Mouse (Mus musculus): ENCODE measurements around the gene Hpd. TPM values are rescaled to one million over a fixed set of nuclear protein-coding genes. Genes with fewer than 3 reads are reported as not detected.
A peak's percentile ranks its signal among the peaks of the same experiment; 100 is the strongest.

The Hpd gene
- polyA plus RNA-seq, 1 experiment from 2014 or later, result not detected

- H3K27me3 ChIP-seq, result no peaks in the 10 kb centered on the region
- H3K4me1 ChIP-seq, result peaks cover 55% of the 10 kb centered on the region
- H3K4me3 ChIP-seq, result peak overlapping the region; percentile 88
- ATAC-seq (ENCODE audit: insufficient number of reproducible peaks, low FRiP score, low TSS enrichment, low read depth), result peak; percentile 7; the same call in 1 of the 2 replicates
- H3K27ac ChIP-seq, result peak overlapping the region; percentile 100
- no peaks in the 10 kb centered on the region for H3K9me3 ChIP-seq
- H3K9ac ChIP-seq, result peak overlapping the region; percentile 89
- 0 out of 2 replicates have a peak, but pooled peaks cover 4% of the 10 kb centered on the region for H3K36me3 ChIP-seq
- WGBS, result under 1% methylated on average over 39 of the region's 40 CpGs
- H3K4me2 ChIP-seq, result peak overlapping the region; percentile 89
Measured at GRCm38 (mm10) chr5:123138230-123138911, 44.2 kb downstream of the Hpd start.

DNA sequence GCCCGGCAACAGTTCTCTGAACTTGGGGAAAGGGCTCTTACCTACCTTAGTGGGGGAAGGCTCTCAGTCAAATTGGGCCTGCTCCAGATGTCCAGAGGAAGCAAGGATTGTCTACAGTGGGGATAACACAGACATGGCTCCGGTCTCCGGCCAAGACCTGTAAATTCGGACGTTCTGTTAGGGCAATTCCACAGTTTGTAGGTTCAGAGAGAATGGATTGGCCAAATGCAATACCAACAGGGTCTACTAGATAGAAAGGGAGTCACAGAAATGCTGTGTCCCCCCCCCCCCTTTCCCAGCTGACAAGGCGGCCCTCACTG, 44.7 kb downstream of the Hpd start:
- Histone ChIP-seq H3K4me2 (peak overlapping the region; percentile 89), H3K36me3 (0 out of 2 replicates have a peak, but pooled peaks cover 4% of the 10 kb centered on the region), H3K9ac (peak overlapping the region; percentile 89), H3K4me1 (peaks cover 60% of the 10 kb centered on the region), H3K4me3 (peak overlapping the region; percentile 88), H3K9me3 (no peaks in the 10 kb centered on the region), H3K27ac (peak overlapping the region; percentile 100), H3K27me3 (no peaks in the 10 kb centered on the region)
- under 1% methylated on average over 5 of the region's 6 CpGs for WGBS
- ATAC-seq (ENCODE audit: insufficient number of reproducible peaks, low FRiP score, low TSS enrichment, low read depth), result no peak

DNA sequence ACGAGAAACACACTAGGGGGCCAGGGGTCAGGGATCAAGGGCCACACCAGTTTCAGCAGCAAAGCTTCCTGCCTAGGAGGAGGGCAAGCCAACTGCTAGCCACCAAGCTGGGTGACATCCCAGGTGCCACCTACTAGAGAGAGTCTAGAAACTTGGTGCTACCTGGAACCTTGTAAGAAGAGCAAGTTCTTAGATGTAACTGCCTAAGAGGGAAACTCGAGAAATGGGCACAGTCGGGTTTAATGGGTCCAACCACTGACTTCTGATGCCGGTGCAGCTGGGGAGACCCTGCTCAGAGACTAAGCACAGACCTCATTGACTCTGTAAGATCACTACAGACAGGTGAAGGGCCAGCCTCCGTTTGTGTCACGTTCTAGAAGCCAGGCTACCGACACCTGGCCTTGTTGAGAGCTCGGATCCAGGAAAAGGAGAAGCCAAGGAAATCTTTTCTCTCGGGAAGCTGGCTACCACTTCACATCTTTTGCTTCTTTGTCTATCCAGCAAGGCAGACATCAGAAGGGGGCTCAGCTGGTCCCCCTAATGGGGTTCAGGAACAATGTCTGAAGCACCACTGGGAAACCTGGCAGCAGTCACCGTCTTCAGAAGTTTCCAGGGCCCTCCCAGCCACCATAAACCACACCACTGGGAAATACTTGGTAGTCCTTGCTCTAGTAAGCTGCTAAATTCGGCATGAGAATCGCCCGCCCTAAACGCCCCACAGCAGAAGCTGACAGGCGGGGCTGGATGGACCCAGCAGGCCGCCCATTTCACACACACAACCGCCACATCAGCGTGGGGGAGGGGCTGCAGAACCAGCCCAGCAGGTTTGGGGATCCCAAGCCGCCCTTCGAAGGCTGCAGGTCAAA, 45.2 kb downstream of the Hpd start:
- WGBS, result 3% methylated on average over 20 of the region's 20 CpGs
- no peaks in the 10 kb centered on the region for H3K9me3 ChIP-seq
- 0 out of 2 replicates have a peak, but pooled peaks cover 4% of the 10 kb centered on the region for H3K36me3 ChIP-seq
- no peaks in the 10 kb centered on the region for H3K27me3 ChIP-seq
- H3K4me2 ChIP-seq, result peak overlapping the region; percentile 89
- H3K9ac ChIP-seq, result peak overlapping the region; percentile 89
- H3K4me1 ChIP-seq, result peaks cover 65% of the 10 kb centered on the region
- H3K27ac ChIP-seq, result peak overlapping the region; percentile 100
- H3K4me3 ChIP-seq, result peak overlapping the region; percentile 88
- ATAC-seq (ENCODE audit: insufficient number of reproducible peaks, low FRiP score, low TSS enrichment, low read depth), result no peak

GRCm38 (mm10) chr5:123136361-123137043, 46.0 kb downstream of the Hpd start:
- Histone ChIP-seq H3K36me3 (0 out of 2 replicates have a peak, but pooled peaks cover 4% of the 10 kb centered on the region), H3K27ac (peak overlapping the region; percentile 100), H3K9me3 (no peaks in the 10 kb centered on the region), H3K9ac (peak overlapping the region; percentile 89), H3K4me3 (peak overlapping the region; percentile 88), H3K27me3 (no peaks in the 10 kb centered on the region), H3K4me2 (peak overlapping the region; percentile 89), H3K4me1 (peaks cover 73% of the 10 kb centered on the region)
- WGBS, result under 1% methylated on average over 13 of the region's 13 CpGs
- peak; percentile 36; the same call in 1 of the 2 replicates for ATAC-seq (ENCODE audit: insufficient number of reproducible peaks, low FRiP score, low TSS enrichment, low read depth)

DNA sequence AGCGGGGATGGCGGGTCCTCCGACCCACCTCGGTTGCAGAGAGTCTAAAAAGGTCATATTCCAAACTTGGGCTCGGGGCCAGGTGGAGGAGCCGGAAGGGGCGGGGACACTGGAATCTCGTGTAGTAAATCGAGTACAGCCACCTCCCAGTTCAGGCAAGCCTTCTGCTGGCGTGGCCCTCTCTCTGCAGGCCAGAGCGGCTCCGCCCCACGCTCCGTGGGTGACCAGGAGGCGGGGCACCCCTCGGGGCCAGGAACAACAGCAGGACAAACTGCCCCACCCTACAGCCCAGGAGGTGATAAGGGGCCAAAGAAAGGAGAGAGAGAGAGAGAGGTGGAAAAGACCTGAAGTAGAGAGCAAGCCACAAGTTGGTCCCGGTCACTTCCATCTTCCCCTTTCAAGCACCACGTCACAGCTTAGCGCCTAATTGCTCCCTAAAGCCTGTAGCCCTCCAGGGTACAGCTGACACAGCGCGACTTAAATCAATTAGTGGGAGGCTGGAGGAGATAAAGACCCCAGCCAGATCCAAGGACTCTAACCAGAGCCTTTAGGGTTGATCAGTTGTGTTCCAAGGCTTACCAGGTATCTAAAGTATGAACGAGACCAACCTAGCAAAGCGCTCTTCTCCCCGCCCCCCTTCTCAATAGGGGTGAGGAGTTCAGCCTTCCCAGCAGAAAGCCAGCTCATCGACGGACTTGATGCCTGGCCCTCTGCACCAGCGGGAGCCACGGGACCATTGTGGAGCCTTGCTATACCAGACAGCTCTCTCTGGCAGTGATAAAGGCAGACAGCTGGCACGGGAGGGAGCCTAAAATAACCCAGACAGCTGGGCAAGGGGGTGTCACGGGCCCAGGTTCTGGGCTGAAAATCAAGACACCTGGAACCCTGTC, 46.8 kb downstream of the Hpd start:
- Histone ChIP-seq H3K27me3 (no peaks in the 10 kb centered on the region), H3K27ac (peak overlapping the region; percentile 100), H3K9me3 (no peaks in the 10 kb centered on the region), H3K4me1 (peaks cover 77% of the 10 kb centered on the region), H3K4me2 (peak overlapping the region; percentile 89), H3K4me3 (peak overlapping the region; percentile 88), H3K36me3 (0 out of 2 replicates have a peak, but pooled peaks cover 4% of the 10 kb centered on the region), H3K9ac (peak overlapping the region; percentile 3; the same call in 1 of the 2 replicates)
- ATAC-seq (ENCODE audit: insufficient number of reproducible peaks, low FRiP score, low TSS enrichment, low read depth), result peak; percentile 5; the same call in 1 of the 2 replicates
- WGBS, result 4% methylated on average over 30 of the region's 30 CpGs

DNA sequence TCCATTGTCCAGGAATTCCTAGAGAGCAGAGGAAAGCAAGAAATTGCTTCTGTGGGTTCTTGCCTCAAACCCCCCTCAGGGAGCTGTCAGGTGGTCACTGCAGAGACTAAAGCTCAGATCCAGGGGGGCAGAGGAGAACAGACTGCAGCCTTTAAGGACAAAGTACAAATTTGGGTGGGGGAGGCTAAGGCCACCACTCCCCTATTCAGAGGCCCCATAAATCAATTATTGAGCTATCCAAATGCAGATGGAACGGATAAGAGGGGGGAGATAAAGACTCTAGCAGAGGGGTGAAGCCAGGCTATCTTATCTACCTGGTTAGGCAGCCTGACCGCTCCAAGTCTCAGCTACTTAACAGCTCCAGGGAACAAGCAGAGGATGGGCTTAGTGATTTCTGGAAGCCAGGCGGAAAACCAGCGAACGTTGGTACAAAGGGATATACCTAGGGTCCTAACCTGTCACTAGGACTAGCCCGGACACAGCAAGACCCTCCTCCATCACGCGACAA, 47.6 kb downstream of the Hpd start:
- 0 out of 2 replicates have a peak, but pooled peaks cover 6% of the 10 kb centered on the region for H3K36me3 ChIP-seq
- peaks cover 77% of the 10 kb centered on the region for H3K4me1 ChIP-seq

DNA sequence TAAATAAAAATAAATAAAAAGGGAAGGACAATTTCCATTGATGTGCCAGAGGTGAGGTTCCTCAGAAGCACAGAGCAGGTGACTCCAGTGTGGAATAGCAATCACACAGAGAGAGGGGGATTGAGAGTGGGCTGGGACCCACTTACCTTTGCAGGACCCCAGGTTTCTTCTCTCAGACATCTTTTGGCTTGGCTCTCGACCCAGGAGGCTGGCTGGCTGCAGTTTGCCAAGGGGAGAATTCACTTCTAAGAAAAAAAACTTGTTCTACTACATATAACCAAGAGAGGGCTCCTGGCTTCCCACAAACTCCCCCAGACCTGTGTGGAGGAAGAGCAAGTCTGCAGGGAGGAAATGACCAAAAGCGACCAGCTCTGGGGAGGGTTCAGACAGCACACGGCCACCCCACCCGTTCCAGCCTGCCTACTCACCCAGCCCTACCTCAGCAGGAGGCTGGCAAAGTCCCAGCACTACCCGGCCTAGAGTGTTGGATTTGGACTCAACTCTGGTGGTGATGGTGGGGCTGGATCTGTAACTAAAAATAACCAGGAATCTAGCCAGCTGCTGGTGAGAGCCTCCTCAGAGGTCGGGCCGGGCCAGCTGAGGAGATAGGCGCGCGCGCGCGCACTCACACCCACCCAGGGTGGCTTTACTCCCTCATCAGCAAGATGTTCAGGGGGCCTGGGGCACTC, 48.2 kb downstream of the Hpd start:
- Histone ChIP-seq H3K36me3 (0 out of 2 replicates have a peak, but pooled peaks cover 8% of the 10 kb centered on the region), H3K27ac (peak overlapping the region; percentile 100), H3K9ac (0 out of 2 replicates have a peak overlapping the region, but pooled peaks have one; percentile 23), H3K4me3 (peak overlapping the region; percentile 88), H3K4me1 (peaks cover 77% of the 10 kb centered on the region), H3K27me3 (no peaks in the 10 kb centered on the region), H3K4me2 (peak overlapping the region; percentile 89), H3K9me3 (no peaks in the 10 kb centered on the region)
- 17% methylated on average over 13 of the region's 13 CpGs for WGBS
- ATAC-seq (ENCODE audit: insufficient number of reproducible peaks, low FRiP score, low TSS enrichment, low read depth), result no peak

More for the DNA sequence above, 47.6 kb downstream of the Hpd start:
- no peaks in the 10 kb centered on the region for H3K9me3 ChIP-seq
- no peak for ATAC-seq (ENCODE audit: insufficient number of reproducible peaks, low FRiP score, low TSS enrichment, low read depth)
- H3K27me3 ChIP-seq, result no peaks in the 10 kb centered on the region
- peak overlapping the region; percentile 88 for H3K4me3 ChIP-seq
- H3K4me2 ChIP-seq, result peak overlapping the region; percentile 89
- 0 out of 2 replicates have a peak overlapping the region, but pooled peaks have one; percentile 23 for H3K9ac ChIP-seq
- WGBS, result 15% methylated on average over 8 of the region's 8 CpGs
- peak overlapping the region; percentile 100 for H3K27ac ChIP-seq

DNA sequence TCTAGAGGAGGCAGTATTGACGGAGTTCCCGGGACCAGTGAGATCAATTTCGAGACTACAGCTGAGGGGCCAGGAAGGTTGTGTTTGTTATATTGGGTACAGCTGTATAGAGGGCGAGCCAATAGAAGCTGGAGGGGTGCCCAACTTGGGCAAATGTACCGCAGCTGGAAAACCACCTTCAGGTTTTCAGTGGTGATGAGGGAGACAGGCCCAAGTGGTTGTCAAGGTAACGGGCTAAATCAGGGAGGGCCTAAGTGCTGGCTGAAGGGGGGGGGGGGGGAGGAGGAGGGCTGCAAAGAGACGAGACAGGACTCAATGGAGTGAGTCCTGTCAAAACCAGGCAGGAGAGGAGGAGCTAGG, 48.8 kb downstream of the Hpd start:
- peaks cover 79% of the 10 kb centered on the region for H3K4me1 ChIP-seq
- H3K36me3 ChIP-seq, result 0 out of 2 replicates have a peak, but pooled peaks cover 8% of the 10 kb centered on the region
- H3K9me3 ChIP-seq, result no peaks in the 10 kb centered on the region
- ATAC-seq (ENCODE audit: insufficient number of reproducible peaks, low FRiP score, low TSS enrichment, low read depth), result peak; percentile 2; the same call in 1 of the 2 replicates
- H3K27ac ChIP-seq, result peak overlapping the region; percentile 100
- H3K4me3 ChIP-seq, result peak overlapping the region; percentile 88
- H3K9ac ChIP-seq, result no peak overlapping the region
- no peaks in the 10 kb centered on the region for H3K27me3 ChIP-seq
- WGBS, result 19% methylated on average over 7 of the region's 7 CpGs
- H3K4me2 ChIP-seq, result peak overlapping the region; percentile 89

- 18% methylated on average over 18 of the region's 18 CpGs for WGBS
- Histone ChIP-seq H3K36me3 (0 out of 2 replicates have a peak, but pooled peaks cover 8% of the 10 kb centered on the region), H3K4me2 (peak overlapping the region; percentile 89), H3K27ac (peak overlapping the region; percentile 100), H3K4me1 (peaks cover 77% of the 10 kb centered on the region), H3K4me3 (peak overlapping the region; percentile 88), H3K9ac (no peak overlapping the region), H3K9me3 (no peaks in the 10 kb centered on the region), H3K27me3 (no peaks in the 10 kb centered on the region)
- no peak for ATAC-seq (ENCODE audit: insufficient number of reproducible peaks, low FRiP score, low TSS enrichment, low read depth)
Measured at GRCm38 (mm10) chr5:123133083-123133783, 49.3 kb downstream of the Hpd start.

Measured in limb, embryonic 15.5 days (tissue).